Mouse (Mus musculus) brain, embryonic 14.5 days (tissue): ENCODE data around the gene Orc6.

Experiments used
- CTCF ChIP-seq: fragments of 200-500 bp; IDR thresholded peaks from 2 replicates; pipeline ENCODE4 v1.5.1; 2012; ENCODE audit warnings: inconsistent platforms, mild to moderate bottlenecking, moderate library complexity, borderline replicate concordance; ENCODE audit not compliant: insufficient read depth, insufficient read length; ENCODE audit errors: extremely low read depth
- POLR2A ChIP-seq: fragments of 200-500 bp; IDR thresholded peaks from 2 replicates; pipeline ENCODE4 v1.6.1; 2012; ENCODE audit warnings: mild to moderate bottlenecking, inconsistent platforms, borderline replicate concordance; ENCODE audit not compliant: poor library complexity, insufficient read depth, insufficient read length, severe bottlenecking; ENCODE audit errors: extremely low read depth

- TF ChIP-seq CTCF (no peak), POLR2A (no peak)
Measured at GRCm38 (mm10) chr8:85301941-85302340, 2.5 kb downstream of the Orc6 start.
